Mouse (Mus musculus) left cerebral cortex, postnatal 25 days (tissue): Measurements from ENCODE around the gene Ilkap. TPM values are rescaled to one million over a fixed set of nuclear protein-coding genes. Genes with fewer than 3 reads are reported as not detected.

ENCODE experiments used
- DNase-seq, 2 experiments: peaks; one replicate each; pipeline ENCODE4 v3.0.0; 2022; ENCODE audit warnings: low spot score in 2 of 2, mixed read lengths in 1 of 2
- intact Hi-C: fragments of 180-260 bp; cut with DNase I; formaldehyde crosslinking; loops from one replicate; pipeline ENCODE4 v1.15.1; 2025
- total RNA-seq, 2 experiments: library from RNA; stranded (reverse); gene quantifications; 2 replicates each; pipeline ENCODE4 v1.2.3; 2021

Ilkap gene
- 10 to 100 TPM; 59.7 to 61.7 TPM for total RNA-seq

- peak; percentile 77 to 84 for DNase-seq
- intact Hi-C loops = loop anchor here (1.0 kb wide), 1 partner anchor 15 kb away; no protein-coding TSS in a partner anchor
These were observed at the start of gene Ilkap for GRCm38 (mm10) chr1:91398260-91399062. Ilkap (minus strand) TSS chr1:91398815.

- intact Hi-C loops = no loop called here
- no peak for DNase-seq
These were observed 47.9 kb upstream of the Ilkap start for GRCm38 (mm10) chr1:91446511-91446910.

- intact Hi-C loops = no loop called here
- peak in 1 of 2 experiments; percentile 39 for DNase-seq
These were observed 47.4 kb upstream of the Ilkap start for GRCm38 (mm10) chr1:91446060-91446459.

GRCm38 (mm10) chr1:91444841-91445830 lies 46.5 kb upstream of the Ilkap start:
- intact Hi-C loops = no loop called here
- peak; percentile 18 to 85 for DNase-seq

- intact Hi-C loops = no loop called here
- DNase-seq = no peak
These were observed 43.9 kb upstream of the Ilkap start for GRCm38 (mm10) chr1:91442350-91442990.

GRCm38 (mm10) chr1:91441855-91442254 lies 43.2 kb upstream of the Ilkap start:
- no peak for DNase-seq
- intact Hi-C loops = no loop called here

GRCm38 (mm10) chr1:91439776-91440175 lies 41.2 kb upstream of the Ilkap start:
- intact Hi-C loops = no loop called here
- no peak for DNase-seq

- intact Hi-C loops = no loop called here
- no peak for DNase-seq
These were observed 39.0 kb upstream of the Ilkap start for GRCm38 (mm10) chr1:91437573-91437972.

- DNase-seq = no peak
- intact Hi-C loops = no loop called here
These were observed 38.4 kb upstream of the Ilkap start for GRCm38 (mm10) chr1:91437083-91437400.

GRCm38 (mm10) chr1:91436380-91437082 lies 37.9 kb upstream of the Ilkap start:
- intact Hi-C loops = no loop called here
- DNase-seq = peak; percentile 35 to 40

GRCm38 (mm10) chr1:91435606-91436130 lies 37.1 kb upstream of the Ilkap start:
- intact Hi-C loops = no loop called here
- no peak for DNase-seq

- intact Hi-C loops = no loop called here
- DNase-seq = no peak
These were observed 36.3 kb upstream of the Ilkap start for GRCm38 (mm10) chr1:91434905-91435304.

- DNase-seq = no peak
- intact Hi-C loops = no loop called here
These were observed 32.1 kb upstream of the Ilkap start for GRCm38 (mm10) chr1:91430761-91431160.

- intact Hi-C loops = loop anchor here (2.0 kb wide), 1 partner anchor 32 kb away; no protein-coding TSS in a partner anchor
- DNase-seq = no peak
These were observed 30.6 kb upstream of the Ilkap start for GRCm38 (mm10) chr1:91429212-91429611.

GRCm38 (mm10) chr1:91428614-91429013 lies 30.0 kb upstream of the Ilkap start:
- DNase-seq = peak; percentile 76 to 83
- intact Hi-C loops = loop anchor here (1.0 to 2.0 kb wide), 2 partner anchors 32 to 55 kb away; no protein-coding TSS in a partner anchor

- intact Hi-C loops = no loop called here
- no peak for DNase-seq
These were observed 27.8 kb upstream of the Ilkap start for GRCm38 (mm10) chr1:91426397-91426796.

GRCm38 (mm10) chr1:91420601-91421065 lies 22.0 kb upstream of the Ilkap start:
- intact Hi-C loops = no loop called here
- no peak for DNase-seq

GRCm38 (mm10) chr1:91419862-91420600 lies 21.4 kb upstream of the Ilkap start:
- intact Hi-C loops = no loop called here
- DNase-seq = no peak
